ENCODE assay signal across 33 mouse cellular contexts in genomic region chr1:40229771-40230280, GRCm38 (mm10). TPM values are rescaled to one million over a fixed set of nuclear protein-coding genes. Genes with fewer than 3 reads are reported as not detected.
DNase-seq lines count a peak whose midpoint lies in the region; ATAC-seq and TF ChIP-seq lines count a peak whose summit lies in the region.
"Had no signal": no experiment of that assay in that cellular context is flagged by ENCODE, and none has a peak within 500 bp of the region (broad histone marks: within the 10 kb centered on the region; RNA-seq: fewer than 3 reads in every experiment).

No protein-coding gene starts in this region.

- H3K4me1 ChIP-seq in heart, adult 2 months (ENCODE audit: control insufficient read depth, insufficient read depth, low read length), result peaks cover 7% of the 10 kb centered on the region
- H3K4me1 ChIP-seq in heart, embryonic 12.5 days (replicated peaks), result peaks cover 27% of the 10 kb centered on the region
- H3K4me1 ChIP-seq in liver, embryonic 13.5 days (replicated peaks), result peaks cover 57% of the 10 kb centered on the region
- H3K4me1 ChIP-seq in limb, embryonic 10.5 days, result peaks cover 23% of the 10 kb centered on the region
- H3K4me1 ChIP-seq: forebrain, embryonic 15.5 days; midbrain, embryonic 13.5 days had no signal

- TF ChIP-seq POLR2A in heart, adult 2 months (IDR thresholded peaks at IDR 0.05; ENCODE audit: insufficient read depth, low read depth, low read length), result no peak

- intact Hi-C loops in heart, adult 2 months (cut with DNase I), result loop anchor here (5.0 to 10.0 kb wide), 2 partner anchors 37 to 55 kb away; no protein-coding TSS in a partner anchor

- ATAC-seq in heart, embryonic 12.5 days (ENCODE audit: insufficient number of reproducible peaks, low FRiP score), result no peak
- ATAC-seq in erythroblast, adult 5-6 weeks (replicated peaks; ENCODE audit: low FRiP score, poor library complexity, severe bottlenecking), result peak; percentile 22
- peak; percentile 49 for ATAC-seq in liver, embryonic 13.5 days (ENCODE audit: low read depth)
- ATAC-seq in megakaryocyte progenitor cell, adult 5-6 weeks (replicated peaks; ENCODE audit: poor library complexity), result peak; percentile 7; the same call in 1 of the 2 replicates
- ATAC-seq: forebrain, embryonic 15.5 days; intestine, postnatal 0 days; midbrain, embryonic 13.5 days; Patski had no signal

- H3K36me3 ChIP-seq in heart, adult 2 months (ENCODE audit: control insufficient read depth, insufficient read depth, low read length), result no peaks in the 10 kb centered on the region
- no peaks in the 10 kb centered on the region for H3K36me3 ChIP-seq in heart, embryonic 12.5 days
- H3K36me3 ChIP-seq in liver, embryonic 13.5 days, result no peaks in the 10 kb centered on the region
- no peaks in the 10 kb centered on the region for H3K36me3 ChIP-seq in limb, embryonic 10.5 days
- H3K36me3 ChIP-seq: embryonic facial prominence, embryonic 10.5 days; embryonic facial prominence, embryonic 15.5 days; forebrain, embryonic 10.5 days; forebrain, embryonic 15.5 days; G1E; heart, embryonic 15.5 days; hindbrain, embryonic 13.5 days; limb, embryonic 12.5 days; midbrain, embryonic 13.5 days had no signal

- no peak for TF ChIP-seq CTCF in heart, adult 2 months (IDR thresholded peaks at IDR 0.05)

- 88% methylated on average over 3 of the region's 3 CpGs for WGBS in heart, adult 2 months
- 87% methylated on average over 3 of the region's 3 CpGs for WGBS in heart, embryonic 12.5 days
- WGBS in liver, embryonic 13.5 days (ENCODE audit: insufficient replicate concordance), result 65% methylated on average over 3 of the region's 3 CpGs
- WGBS in limb, embryonic 10.5 days, result 92% methylated on average over 3 of the region's 3 CpGs

- H3K4me2 ChIP-seq in heart, embryonic 12.5 days, result no peak overlapping the region
- H3K4me2 ChIP-seq in liver, embryonic 13.5 days, result peak overlapping the region; percentile 45
- H3K4me2 ChIP-seq: embryonic facial prominence, embryonic 15.5 days; forebrain, embryonic 15.5 days; heart, embryonic 15.5 days; hindbrain, embryonic 13.5 days; limb, embryonic 12.5 days; midbrain, embryonic 13.5 days had no signal

- no peak for TF ChIP-seq EP300 in heart, adult 2 months (IDR thresholded peaks at IDR 0.05; ENCODE audit: insufficient read depth, low read depth, low read length)

- no peak for DNase-seq in heart, adult 2 months
- no peak for DNase-seq in liver, embryonic 13.5 days
- no peak for DNase-seq in adrenal gland, adult (ENCODE audit: inconsistent age in 2 of 2, low spot score in 1 of 2)
- DNase-seq in limb, embryonic 10.5 days (ENCODE audit: low spot score), result no peak
- DNase-seq: adrenal gland, postnatal 25 days; cerebellum, adult 18-20 months; cerebellum, postnatal 14 days; gastrocnemius, adult 2 months; gastrocnemius, postnatal 36 days; heart, postnatal 4 days; kidney, adult 9 months; kidney, postnatal 10 days; layer of hippocampus, adult 9-11 months; lung, adult 2 months; lung, postnatal 14 days; right cerebral cortex, postnatal 14 days; thymus, postnatal 4 days had no signal

- H3K27me3 ChIP-seq in heart, adult 2 months (ENCODE audit: control insufficient read depth, insufficient read depth, low read length), result no peaks in the 10 kb centered on the region
- H3K27me3 ChIP-seq in heart, embryonic 12.5 days (replicated peaks), result no peaks in the 10 kb centered on the region
- no peaks in the 10 kb centered on the region for H3K27me3 ChIP-seq in liver, embryonic 13.5 days
- H3K27me3 ChIP-seq in limb, embryonic 10.5 days (ENCODE audit: low read depth, poor library complexity, severe bottlenecking), result no peaks in the 10 kb centered on the region
- H3K27me3 ChIP-seq: embryonic facial prominence, embryonic 15.5 days; forebrain, embryonic 15.5 days; heart, embryonic 15.5 days; hindbrain, embryonic 13.5 days; limb, embryonic 12.5 days; megakaryocyte, embryonic 14.5 days; midbrain, embryonic 13.5 days; Patski had no signal

- no peak overlapping the region for H3K9ac ChIP-seq in heart, adult 2 months (ENCODE audit: low read depth, low read length)
- H3K9ac ChIP-seq in heart, embryonic 12.5 days, result no peak overlapping the region
- H3K9ac ChIP-seq in liver, embryonic 13.5 days, result peak overlapping the region; percentile 34; the same call in 1 of the 2 replicates
- H3K9ac ChIP-seq: embryonic facial prominence, embryonic 15.5 days; forebrain, embryonic 15.5 days; heart, embryonic 15.5 days; hindbrain, embryonic 13.5 days; limb, embryonic 12.5 days; midbrain, embryonic 13.5 days had no signal

- no peaks in the 10 kb centered on the region for H3K79me2 ChIP-seq in heart, adult 2 months (replicated peaks; ENCODE audit: control insufficient read depth, insufficient read depth, low read length)

- peak overlapping the region; percentile 15; the same call in 1 of the 2 replicates for H3K27ac ChIP-seq in heart, adult 2 months
- H3K27ac ChIP-seq in heart, embryonic 12.5 days (ENCODE audit: poor library complexity, severe bottlenecking), result no peak overlapping the region
- peak overlapping the region; percentile 83 for H3K27ac ChIP-seq in liver, embryonic 13.5 days
- H3K27ac ChIP-seq in limb, embryonic 10.5 days, result no peak overlapping the region
- H3K27ac ChIP-seq: embryonic facial prominence, embryonic 10.5 days; embryonic facial prominence, embryonic 15.5 days; forebrain, embryonic 10.5 days; forebrain, embryonic 15.5 days; gastrocnemius, adult 2 months; heart, embryonic 15.5 days; hindbrain, embryonic 13.5 days; limb, embryonic 12.5 days; midbrain, embryonic 13.5 days had no signal

- H3K9me3 ChIP-seq in heart, embryonic 12.5 days (replicated peaks), result no peaks in the 10 kb centered on the region
- no peaks in the 10 kb centered on the region for H3K9me3 ChIP-seq in liver, embryonic 13.5 days (replicated peaks)
- no peaks in the 10 kb centered on the region for H3K9me3 ChIP-seq in limb, embryonic 10.5 days (replicated peaks)
- H3K9me3 ChIP-seq: embryonic facial prominence, embryonic 10.5 days; embryonic facial prominence, embryonic 15.5 days; forebrain, embryonic 10.5 days; forebrain, embryonic 15.5 days; G1E; heart, embryonic 15.5 days; hindbrain, embryonic 13.5 days; limb, embryonic 12.5 days; megakaryocyte, embryonic 14.5 days; midbrain, embryonic 13.5 days had no signal

- H3K4me3 ChIP-seq in heart, adult 2 months, result no peak overlapping the region
- no peak overlapping the region for H3K4me3 ChIP-seq in heart, embryonic 12.5 days
- no peak overlapping the region for H3K4me3 ChIP-seq in liver, embryonic 13.5 days (replicated peaks)
- H3K4me3 ChIP-seq in limb, embryonic 10.5 days, result no peak overlapping the region
- H3K4me3 ChIP-seq: embryonic facial prominence, embryonic 10.5 days; embryonic facial prominence, embryonic 15.5 days; forebrain, embryonic 10.5 days; forebrain, embryonic 15.5 days; gastrocnemius, adult 2 months; heart, embryonic 15.5 days; hindbrain, embryonic 13.5 days; limb, embryonic 12.5 days; midbrain, embryonic 13.5 days had no signal

RNA-seq across cellular contexts. Expression of gene Il1r1, which starts 4.9 kb away (rescaled TPM):
- 1 to 10 TPM; 5.5 to 6.1 TPM for total RNA-seq in heart, adult 2 months (2021)
- 4.8 and 6.1 TPM in 2 replicates for polyA plus RNA-seq in heart, adult 2 months (2012; rRNA removed)
- 7.9 and 8.7 TPM in 2 replicates for polyA plus RNA-seq in heart, embryonic 12.5 days (2016; fragmentation: Nextera tagmentation; extraction: Ambion mirVana)
- total RNA-seq in erythroblast, adult 5-6 weeks (2015; ENCODE audit: low replicate concordance), result 22.1 and 35.3 TPM in 2 replicates
- 34.5 and 39.0 TPM in 2 replicates for total RNA-seq in erythroblast, adult 5-6 weeks (2017; ENCODE audit: low replicate concordance)
- 9.2 and 12.3 TPM in 2 replicates for polyA plus RNA-seq in liver, embryonic 13.5 days (2015; fragmentation: Nextera tagmentation; extraction: Ambion mirVana)
- total RNA-seq in megakaryocyte progenitor cell, adult 5-6 weeks (2015), result 4.6 and 5.8 TPM in 2 replicates
- 3.2 and 4.7 TPM in 2 replicates for total RNA-seq in megakaryocyte progenitor cell, adult 5-6 weeks (2017)
- 0.51 and 0.60 TPM in 2 replicates for polyA plus RNA-seq in limb, embryonic 10.5 days (2016; fragmentation: Nextera tagmentation; extraction: Ambion mirVana)
- total RNA-seq: monocyte, adult 5-6 weeks had no signal
- polyA plus RNA-seq: G1E had no signal

Comparison
In these comparisons a context has a peak if more than half of its experiments do, and no peak if none do; other contexts are left out.
1. H3K27ac ChIP-seq: peak in heart, adult 2 months (single experiment) and liver, embryonic 13.5 days (single experiment); none in heart, embryonic 12.5 days (single experiment) and limb, embryonic 10.5 days (single experiment).